In the genomic region with DNA sequence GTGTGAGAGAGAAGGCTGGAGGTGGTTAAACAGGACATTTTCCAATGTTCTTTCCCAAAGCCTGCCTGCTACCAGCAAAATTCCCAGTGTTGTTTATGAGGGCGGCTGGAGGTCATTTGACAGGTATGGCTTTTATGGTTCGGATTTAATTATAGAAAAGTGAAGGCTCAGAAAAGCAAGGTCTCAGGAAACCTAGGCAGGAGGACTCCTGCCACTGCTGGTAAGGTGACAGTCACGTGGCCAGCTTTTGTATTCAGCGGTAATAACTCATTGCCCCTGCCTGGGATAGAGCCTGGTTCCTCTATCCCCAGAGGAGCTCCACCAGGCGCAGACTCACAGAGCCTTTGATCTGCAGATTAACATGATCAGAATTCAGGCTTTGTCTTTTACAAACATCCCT, we compare ENCODE assay signal across 12 mouse cellular contexts.
DNase-seq lines count a peak whose midpoint lies in the region; ATAC-seq lines count a peak whose summit lies in the region.
"Had no signal": no experiment of that assay in that cellular context is flagged by ENCODE, and none has a peak within 500 bp of the region (broad histone marks: within the 10 kb centered on the region; RNA-seq: fewer than 3 reads in every experiment).

No protein-coding gene starts in this region.

- WGBS in embryonic facial prominence, embryonic 14.5 days: 32% methylated on average over 5 of the region's 5 CpGs
- 28% methylated on average over 5 of the region's 5 CpGs for WGBS in hindbrain, embryonic 15.5 days
- WGBS in midbrain, embryonic 16.5 days: 15% methylated on average over 5 of the region's 5 CpGs

- H3K4me1 ChIP-seq in embryonic facial prominence, embryonic 14.5 days (ENCODE audit: control insufficient read depth, insufficient read depth, low read length): no peaks in the 10 kb centered on the region; the same call in none of the 2 replicates
- peaks cover 33% of the 10 kb centered on the region for H3K4me1 ChIP-seq in hindbrain, embryonic 15.5 days (replicated peaks)
- peaks cover 29% of the 10 kb centered on the region for H3K4me1 ChIP-seq in midbrain, embryonic 16.5 days (ENCODE audit: control insufficient read depth, insufficient read depth, low read length)

- no peak overlapping the region for H3K9ac ChIP-seq in embryonic facial prominence, embryonic 14.5 days (ENCODE audit: low read depth, low read length)
- no peak overlapping the region for H3K9ac ChIP-seq in hindbrain, embryonic 15.5 days
- no peak overlapping the region for H3K9ac ChIP-seq in midbrain, embryonic 16.5 days (ENCODE audit: low read depth, low read length)

- no peak for ATAC-seq in embryonic facial prominence, embryonic 14.5 days (ENCODE audit: low read depth)
- peak; percentile 65 for ATAC-seq in hindbrain, embryonic 15.5 days (ENCODE audit: low FRiP score, low read depth)
- ATAC-seq in midbrain, embryonic 16.5 days: peak; percentile 79
- ATAC-seq: lung, postnatal 0 days had no signal

- peaks cover 9% of the 10 kb centered on the region for H3K27me3 ChIP-seq in embryonic facial prominence, embryonic 14.5 days (replicated peaks; ENCODE audit: control insufficient read depth, insufficient read depth, low read length)
- H3K27me3 ChIP-seq in hindbrain, embryonic 15.5 days: no peaks in the 10 kb centered on the region
- no peaks in the 10 kb centered on the region for H3K27me3 ChIP-seq in midbrain, embryonic 16.5 days (ENCODE audit: control insufficient read depth, insufficient read depth, low read depth, low read length)

- no peaks in the 10 kb centered on the region for H3K9me3 ChIP-seq in embryonic facial prominence, embryonic 14.5 days (ENCODE audit: control insufficient read depth, low read length)
- no peaks in the 10 kb centered on the region for H3K9me3 ChIP-seq in hindbrain, embryonic 15.5 days
- no peaks in the 10 kb centered on the region for H3K9me3 ChIP-seq in midbrain, embryonic 16.5 days (replicated peaks; ENCODE audit: control insufficient read depth, low read length, poor library complexity, severe bottlenecking)

- H3K36me3 ChIP-seq in embryonic facial prominence, embryonic 14.5 days (ENCODE audit: control insufficient read depth, insufficient read depth, low read length): no peaks in the 10 kb centered on the region
- no peaks in the 10 kb centered on the region for H3K36me3 ChIP-seq in hindbrain, embryonic 15.5 days
- H3K36me3 ChIP-seq in midbrain, embryonic 16.5 days (ENCODE audit: control insufficient read depth, insufficient read depth, low read length): no peaks in the 10 kb centered on the region

- no peak overlapping the region for H3K27ac ChIP-seq in embryonic facial prominence, embryonic 14.5 days (replicated peaks; ENCODE audit: low read depth, low read length)
- H3K27ac ChIP-seq in hindbrain, embryonic 15.5 days (replicated peaks): peak overlapping the region; percentile 80
- peak overlapping the region; percentile 81 for H3K27ac ChIP-seq in midbrain, embryonic 16.5 days (ENCODE audit: low read length)

- H3K4me2 ChIP-seq in embryonic facial prominence, embryonic 14.5 days (ENCODE audit: low read depth, low read length): 0 out of 2 replicates have a peak overlapping the region, but pooled peaks have one; percentile 16
- peak overlapping the region; percentile 29 for H3K4me2 ChIP-seq in hindbrain, embryonic 15.5 days
- H3K4me2 ChIP-seq in midbrain, embryonic 16.5 days (ENCODE audit: low read length): peak overlapping the region; percentile 31; the same call in 1 of the 2 replicates

- intact Hi-C loops in left cerebral cortex, postnatal 36 days (cut with DNase I): no loop called here

- peak; percentile 68 for DNase-seq in embryo, embryonic 10 days (ENCODE audit: low spot score)
- peak; percentile 33 for DNase-seq in embryonic facial prominence, embryonic 14.5 days (ENCODE audit: low spot score)
- DNase-seq in thymus, postnatal 25 days: no peak
- DNase-seq in left cerebral cortex, postnatal 36 days (ENCODE audit: low spot score in 2 of 2): no peak
- no peak for DNase-seq in cerebellum, adult 8-10 months
- DNase-seq: kidney, adult 18-20 months; left cerebral cortex, postnatal 4 days; thymus, adult 18-20 months had no signal

- H3K4me3 ChIP-seq in embryonic facial prominence, embryonic 14.5 days (ENCODE audit: low read depth, low read length): no peak overlapping the region
- no peak overlapping the region for H3K4me3 ChIP-seq in hindbrain, embryonic 15.5 days
- H3K4me3 ChIP-seq in midbrain, embryonic 16.5 days (ENCODE audit: low read depth, low read length): no peak overlapping the region
- H3K4me3 ChIP-seq: myocyte had no signal

Comparison
In these comparisons a context has a peak if more than half of its experiments do, and no peak if none do; other contexts are left out.
1. DNase-seq: peak in embryo, embryonic 10 days (single experiment) and embryonic facial prominence, embryonic 14.5 days (single experiment); none in thymus, postnatal 25 days (single experiment), left cerebral cortex, postnatal 36 days (0 of 2) and cerebellum, adult 8-10 months (single experiment).
2. Peak in every context shown above with its lines, with median percentiles within 50 percentile points of each other: H3K4me2 ChIP-seq.